8 mouse cellular contexts compared by ENCODE assay signal in the genomic region with DNA sequence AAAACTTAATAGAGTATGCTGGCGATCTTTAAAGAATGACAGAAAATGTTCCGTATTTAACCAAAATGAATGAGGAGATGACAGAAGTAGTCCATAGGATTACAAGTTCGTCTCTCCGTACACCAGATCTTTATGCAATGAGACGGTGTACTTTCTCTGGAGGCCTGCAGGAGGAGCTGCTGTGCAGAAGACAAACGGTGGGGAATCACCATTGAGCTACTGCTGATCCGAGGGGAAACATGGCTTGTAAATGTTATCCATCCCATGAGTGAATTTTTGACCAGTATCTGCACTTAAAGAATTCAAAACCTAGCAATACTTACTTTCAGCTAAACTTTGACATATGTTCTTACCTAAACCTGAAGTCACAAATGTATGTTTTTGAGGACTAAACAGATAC.
DNase-seq lines count a peak whose midpoint lies in the region; ATAC-seq and TF ChIP-seq lines count a peak whose summit lies in the region.

No protein-coding gene starts in this region.

- H3K4me3 ChIP-seq in hindbrain, embryonic 11.5 days (ENCODE audit: low read depth, low read length), result no peak overlapping the region
- no peak overlapping the region for H3K4me3 ChIP-seq in hindbrain, embryonic 12.5 days
- H3K4me3 ChIP-seq in thymus, adult 2 months (ENCODE audit: control insufficient read depth, insufficient read depth, low read length), result no peak overlapping the region

- no peaks in the 10 kb centered on the region for H3K9me3 ChIP-seq in hindbrain, embryonic 11.5 days (ENCODE audit: control insufficient read depth, low read length)
- no peaks in the 10 kb centered on the region for H3K9me3 ChIP-seq in hindbrain, embryonic 12.5 days (replicated peaks)

- no peak for TF ChIP-seq POLR2A in thymus, adult 2 months (IDR thresholded peaks at IDR 0.05; ENCODE audit: control insufficient read depth, extremely low read depth, insufficient read depth, low read length, poor library complexity)

- WGBS in hindbrain, embryonic 11.5 days, result 60% methylated on average over 7 of the region's 7 CpGs
- 51% methylated on average over 7 of the region's 7 CpGs for WGBS in hindbrain, embryonic 12.5 days
- 53% methylated on average over 7 of the region's 7 CpGs for WGBS in thymus, adult 2 months

- no peak overlapping the region for H3K4me2 ChIP-seq in hindbrain, embryonic 11.5 days (replicated peaks; ENCODE audit: low read depth, low read length)
- no peak overlapping the region for H3K4me2 ChIP-seq in hindbrain, embryonic 12.5 days (replicated peaks)

- no peak overlapping the region for H3K27ac ChIP-seq in hindbrain, embryonic 11.5 days (ENCODE audit: low read depth, low read length)
- H3K27ac ChIP-seq in hindbrain, embryonic 12.5 days, result no peak overlapping the region
- no peak overlapping the region for H3K27ac ChIP-seq in thymus, adult 2 months (ENCODE audit: control insufficient read depth, insufficient read depth, low read length)

- no peak overlapping the region for H3K9ac ChIP-seq in hindbrain, embryonic 11.5 days (ENCODE audit: low read depth, low read length)
- H3K9ac ChIP-seq in hindbrain, embryonic 12.5 days, result no peak overlapping the region

- no peaks in the 10 kb centered on the region for H3K36me3 ChIP-seq in hindbrain, embryonic 11.5 days (ENCODE audit: control insufficient read depth, insufficient read depth, low read length)
- no peaks in the 10 kb centered on the region for H3K36me3 ChIP-seq in hindbrain, embryonic 12.5 days
- no peaks in the 10 kb centered on the region for H3K36me3 ChIP-seq in thymus, adult 2 months (ENCODE audit: control insufficient read depth, insufficient read depth, low read length)

- no peak for ATAC-seq in hindbrain, embryonic 11.5 days (ENCODE audit: low FRiP score)
- ATAC-seq in hindbrain, embryonic 12.5 days (ENCODE audit: low FRiP score), result no peak
- ATAC-seq in monocyte, adult 5-6 weeks (replicated peaks; ENCODE audit: insufficient number of reproducible peaks, low FRiP score, low TSS enrichment, poor library complexity, severe bottlenecking), result no peak

- peak; percentile 49 for DNase-seq in hindbrain, embryonic 11.5 days (ENCODE audit: low spot score)
- peak; percentile 5 for DNase-seq in thymus, adult 2 months
- DNase-seq in thymus, postnatal 14 days, result no peak
- peak; percentile 56 for DNase-seq in embryo, embryonic 10.5 days (ENCODE audit: low spot score)
- peak; percentile 30 for DNase-seq in lung, postnatal 36 days
- no peak for DNase-seq in frontal cortex, postnatal 36 days (ENCODE audit: low spot score in 2 of 2)

- no peaks in the 10 kb centered on the region for H3K4me1 ChIP-seq in hindbrain, embryonic 11.5 days (replicated peaks; ENCODE audit: control insufficient read depth, insufficient read depth, low read length)
- no peaks in the 10 kb centered on the region for H3K4me1 ChIP-seq in hindbrain, embryonic 12.5 days
- H3K4me1 ChIP-seq in thymus, adult 2 months (replicated peaks; ENCODE audit: control insufficient read depth, insufficient read depth, low read length), result no peaks in the 10 kb centered on the region

- TF ChIP-seq CTCF in thymus, adult 2 months (IDR thresholded peaks at IDR 0.05; ENCODE audit: borderline replicate concordance, control insufficient read depth, extremely low read depth, insufficient read depth, low read length, poor library complexity), result no peak

- H3K27me3 ChIP-seq in hindbrain, embryonic 11.5 days (ENCODE audit: control insufficient read depth, insufficient read depth, low read length), result no peaks in the 10 kb centered on the region
- H3K27me3 ChIP-seq in hindbrain, embryonic 12.5 days, result no peaks in the 10 kb centered on the region
- H3K27me3 ChIP-seq in thymus, adult 2 months (ENCODE audit: control insufficient read depth, insufficient read depth, low read length), result no peaks in the 10 kb centered on the region

Comparison
In these comparisons a context has a peak if more than half of its experiments do, and no peak if none do; other contexts are left out.
1. DNase-seq: peak in hindbrain, embryonic 11.5 days (single experiment), thymus, adult 2 months (single experiment), embryo, embryonic 10.5 days (single experiment) and lung, postnatal 36 days (single experiment); none in thymus, postnatal 14 days (single experiment) and frontal cortex, postnatal 36 days (0 of 2).